Mouse (Mus musculus) urinary bladder, postnatal 36 days (tissue): Measurements from ENCODE around the gene Gga1.

Experiments used
- DNase-seq, 2 experiments: peaks; one replicate each; pipeline ENCODE4 v3.0.0; 2022; ENCODE audit warnings: low spot score in 2 of 2, mixed read lengths in 1 of 2

The Gga1 gene

GRCm38 (mm10) chr15:78914091-78914822 is 37.3 kb downstream of the Gga1 start:
- no peak for DNase-seq

GRCm38 (mm10) chr15:78914823-78915659 is 38.1 kb downstream of the Gga1 start:
- no peak for DNase-seq

GRCm38 (mm10) chr15:78915660-78916017 is 38.6 kb downstream of the Gga1 start:
- peak in 1 of 2 experiments; percentile 68 for DNase-seq

GRCm38 (mm10) chr15:78916052-78916826 is 39.2 kb downstream of the Gga1 start:
- no peak for DNase-seq

DNA sequence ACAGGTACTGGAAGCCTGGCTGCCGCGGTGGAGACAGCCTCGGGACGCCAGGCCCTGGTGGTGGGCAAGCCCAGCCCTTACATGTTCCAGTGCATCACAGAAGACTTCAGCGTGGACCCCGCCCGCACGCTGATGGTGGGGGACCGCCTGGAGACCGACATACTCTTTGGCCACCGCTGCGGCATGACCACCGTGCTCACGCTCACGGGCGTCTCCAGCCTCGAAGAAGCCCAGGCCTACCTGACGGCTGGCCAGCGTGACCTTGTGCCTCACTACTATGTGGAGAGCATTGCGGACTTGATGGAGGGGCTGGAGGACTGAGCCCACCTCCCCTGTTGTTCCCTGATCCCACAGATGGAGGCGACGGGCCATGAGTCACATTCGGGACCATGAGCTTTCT is 41.1 kb downstream of the Gga1 start:
- DNase-seq, result peak in 1 of 2 experiments; percentile 2

DNA sequence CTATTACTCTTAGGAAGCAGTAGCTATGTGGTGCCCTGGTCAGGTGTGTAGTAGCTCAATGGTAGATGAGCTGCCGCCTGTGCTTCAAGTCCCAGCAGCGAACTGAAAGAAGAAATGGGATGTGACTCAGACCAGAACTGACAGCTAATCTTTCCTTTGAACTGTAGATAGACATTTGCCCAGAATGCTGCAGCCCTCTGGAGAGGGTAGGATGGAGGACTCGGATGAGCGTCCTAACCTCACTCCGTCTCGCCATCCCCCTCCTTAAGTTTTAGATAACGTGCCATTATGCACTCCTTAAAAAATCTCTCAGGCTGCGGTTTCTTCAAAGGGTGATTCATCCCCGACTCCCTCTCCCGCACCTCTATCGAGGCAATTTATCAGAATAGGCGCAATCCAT is 42.9 kb downstream of the Gga1 start:
- DNase-seq, result no peak

DNA sequence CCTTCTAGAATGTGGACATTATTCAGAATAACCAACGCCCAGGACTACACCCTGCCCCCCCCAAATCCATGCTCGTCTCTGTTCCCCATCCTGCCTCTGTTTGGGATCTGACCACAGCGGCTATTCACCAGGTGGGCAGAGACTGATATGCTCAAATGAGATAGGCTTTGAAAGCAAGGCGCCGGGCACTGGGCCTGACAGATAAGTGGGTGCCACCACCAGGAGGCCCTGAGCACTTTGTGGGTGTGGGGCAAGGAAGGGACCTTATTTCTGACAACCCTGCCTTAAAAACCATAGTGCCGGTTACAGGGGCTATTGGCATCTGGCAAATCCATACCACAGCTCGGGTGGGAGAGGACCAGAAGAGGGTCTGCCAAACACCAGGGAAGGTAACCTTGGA is 45.7 kb downstream of the Gga1 start:
- DNase-seq, result no peak

DNA sequence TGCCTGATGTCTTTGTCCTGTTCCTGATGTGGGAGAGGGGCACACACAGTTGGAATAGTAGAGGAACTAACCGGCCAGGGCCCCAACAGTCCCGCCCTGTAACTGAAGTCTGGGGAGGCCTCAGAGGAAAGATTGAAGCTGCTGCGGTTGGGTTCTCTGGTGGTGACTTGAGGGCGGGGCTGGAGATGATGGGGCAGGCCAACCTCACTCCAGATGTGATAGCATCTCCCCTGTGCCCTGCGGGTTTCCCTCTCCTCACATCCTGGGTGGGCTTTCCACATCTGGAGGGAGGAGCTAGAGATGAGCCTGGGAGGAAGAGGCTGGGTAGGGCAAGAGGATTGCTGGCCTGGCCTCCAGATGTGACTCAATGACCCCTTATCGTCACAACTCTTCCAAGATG is 46.6 kb downstream of the Gga1 start:
- no peak for DNase-seq

DNA sequence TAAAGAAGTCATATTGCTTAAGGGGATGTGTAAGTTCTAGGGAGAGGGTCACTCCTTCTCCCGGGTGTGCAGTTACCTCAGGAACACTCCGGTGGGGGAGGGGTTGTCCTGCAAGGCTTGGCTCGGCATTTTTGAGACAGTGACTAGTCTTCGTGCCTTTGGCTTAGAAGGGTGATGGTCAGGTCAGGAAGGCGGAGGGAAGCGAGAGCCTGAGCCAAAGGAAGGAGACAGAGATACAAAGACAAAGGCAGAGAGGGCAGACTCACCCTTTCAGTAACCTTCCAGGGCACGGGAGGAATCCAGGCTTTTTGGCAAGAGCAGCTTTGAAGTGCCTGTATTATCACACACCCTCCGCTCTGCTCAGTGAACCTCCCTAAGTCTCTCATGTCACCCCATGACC is 48.1 kb downstream of the Gga1 start:
- no peak for DNase-seq

DNA sequence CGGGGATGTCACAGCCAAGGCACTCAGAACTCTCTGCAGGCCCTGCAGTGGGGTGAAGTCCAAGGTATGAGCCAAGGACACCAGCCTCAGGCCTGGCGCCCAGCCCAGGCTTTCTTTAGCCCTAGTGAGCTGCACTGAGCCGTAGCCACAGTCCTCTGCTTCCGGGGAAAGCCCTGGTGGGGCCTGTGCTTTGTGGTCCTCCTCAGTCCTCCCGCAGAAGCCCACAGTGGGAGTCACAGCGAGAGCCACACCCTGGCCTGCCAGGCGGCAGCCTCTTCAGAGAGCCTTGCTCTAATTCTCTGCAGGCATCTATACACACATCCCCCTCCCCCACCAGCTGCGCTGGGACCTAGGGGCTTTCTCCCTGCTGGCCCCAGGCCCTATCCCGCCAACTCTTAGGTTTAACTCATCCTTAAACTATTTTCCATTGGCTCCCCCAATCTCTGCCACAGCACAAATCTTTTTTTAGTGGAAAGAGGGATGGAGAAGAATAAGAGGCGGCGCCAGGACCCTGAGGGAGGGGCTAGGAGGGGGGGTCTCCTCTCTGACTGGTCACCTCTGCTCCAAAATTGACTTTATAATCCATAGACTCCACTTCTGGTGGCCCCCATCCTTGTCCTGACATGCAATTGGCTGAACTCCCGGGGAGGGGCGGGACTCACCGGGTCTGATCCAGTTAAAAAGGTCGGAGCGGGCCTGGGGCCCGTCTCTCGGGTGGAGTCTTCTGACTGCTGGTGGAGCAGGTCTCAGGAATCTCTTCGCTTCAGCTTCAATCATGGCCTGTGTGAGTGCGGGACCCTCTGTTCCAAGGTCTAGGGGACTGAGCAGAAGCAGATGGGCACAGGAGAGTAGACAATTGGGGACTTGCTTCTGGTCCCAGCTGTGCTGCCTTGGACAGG is 49.3 kb downstream of the Gga1 start, which contains the start of gene Lgals1:
Lgals1 (plus strand) TSS at position 705 of the 899 bp plus-strand sequence.
- DNase-seq, result peak; percentile 79 to 88

DNA sequence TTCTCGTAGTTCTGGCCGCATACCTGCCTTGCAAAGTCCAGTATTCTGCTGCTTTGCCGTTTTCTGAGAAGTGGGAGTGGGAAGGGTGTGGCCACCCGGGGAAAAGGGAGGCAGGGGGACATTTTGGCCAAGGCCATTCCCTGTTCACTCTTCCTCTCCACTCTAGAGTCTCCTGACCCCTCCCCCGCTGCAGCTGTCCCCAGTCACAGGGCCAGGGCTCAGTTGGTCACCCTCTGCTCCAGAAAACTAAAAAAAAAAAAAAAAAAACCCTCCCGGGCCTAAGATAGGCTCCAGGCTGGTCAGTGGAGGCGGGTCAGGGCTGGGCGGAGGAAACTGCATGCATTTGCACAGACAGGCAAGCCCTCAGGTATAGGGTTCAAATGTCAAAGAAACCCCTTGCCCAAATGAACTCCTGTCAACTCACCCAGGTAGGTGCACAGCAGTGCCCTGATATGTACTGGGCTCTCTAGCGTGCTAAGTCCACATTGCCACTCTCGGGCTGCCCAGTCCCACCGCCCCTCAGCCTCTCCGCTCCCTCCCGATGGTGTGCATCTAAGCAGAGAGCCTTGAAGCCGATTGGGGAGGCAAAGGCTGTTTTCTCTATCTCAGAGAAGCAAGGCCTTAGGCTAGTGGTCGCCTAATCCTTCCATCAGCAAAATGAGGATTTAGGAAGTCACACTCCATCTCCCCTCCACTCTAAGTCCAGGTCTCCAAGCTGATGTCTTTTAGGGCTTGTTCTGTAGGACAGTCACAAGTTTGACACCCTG is 50.2 kb downstream of the Gga1 start:
- DNase-seq, result peak in 1 of 2 experiments; percentile 48

DNA sequence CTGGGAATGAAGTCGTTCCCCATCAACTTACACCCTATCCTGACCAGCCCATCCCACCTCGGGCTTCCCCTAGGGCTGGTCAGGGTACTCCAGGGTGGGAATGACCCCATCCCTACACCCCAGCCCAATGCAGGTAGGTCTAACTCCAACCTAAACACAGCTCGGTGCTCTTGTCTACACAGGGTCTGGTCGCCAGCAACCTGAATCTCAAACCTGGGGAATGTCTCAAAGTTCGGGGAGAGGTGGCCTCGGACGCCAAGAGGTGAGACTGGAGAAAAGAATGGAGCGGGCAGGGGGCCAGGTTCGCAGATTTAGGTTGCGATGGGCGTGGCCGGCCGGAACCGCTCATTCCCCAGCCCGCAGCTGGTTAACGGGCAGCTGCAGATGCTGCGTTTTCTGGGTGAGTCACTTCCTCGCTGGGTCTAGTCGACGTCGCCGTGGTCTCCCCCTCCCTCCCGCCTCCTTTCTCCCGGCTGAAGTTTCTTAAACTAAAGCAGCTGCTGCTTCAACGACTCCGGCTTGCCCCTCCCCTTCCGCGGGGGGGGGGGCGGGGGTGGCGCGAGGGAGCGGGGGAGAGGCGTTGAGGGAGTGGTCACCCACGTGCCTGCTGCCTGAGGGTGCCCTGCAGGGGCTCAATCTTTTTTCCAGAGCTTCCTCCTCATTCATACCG is 50.9 kb downstream of the Gga1 start:
- peak; percentile 48 to 79 for DNase-seq

DNA sequence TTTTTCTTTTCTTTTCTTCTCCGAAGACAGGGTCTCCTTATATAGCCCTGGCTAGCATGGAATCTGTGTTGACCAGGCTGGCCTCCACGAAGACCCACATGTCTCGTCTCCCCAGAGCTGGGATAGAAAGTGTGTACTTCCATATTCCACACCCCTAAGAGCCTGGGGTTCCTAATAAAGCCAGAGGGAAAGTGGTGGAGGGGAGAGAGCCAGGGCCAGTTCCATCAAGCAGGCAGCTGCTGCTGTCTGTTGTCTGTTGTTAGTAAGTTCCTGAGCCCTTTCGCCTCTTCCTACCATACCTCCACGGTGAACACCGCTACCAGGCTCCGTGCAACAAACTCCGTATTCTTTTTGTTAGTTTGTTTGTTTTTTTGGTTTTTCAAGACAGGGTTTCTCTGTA is 51.5 kb downstream of the Gga1 start:
- no peak for DNase-seq

- no peak for DNase-seq
These were observed 53.3 kb downstream of the Gga1 start for GRCm38 (mm10) chr15:78930192-78930706.

GRCm38 (mm10) chr15:78930801-78931426 is 53.9 kb downstream of the Gga1 start:
- no peak for DNase-seq

GRCm38 (mm10) chr15:78931577-78931976 is 54.6 kb downstream of the Gga1 start:
- peak in 1 of 2 experiments; percentile 52 for DNase-seq

DNA sequence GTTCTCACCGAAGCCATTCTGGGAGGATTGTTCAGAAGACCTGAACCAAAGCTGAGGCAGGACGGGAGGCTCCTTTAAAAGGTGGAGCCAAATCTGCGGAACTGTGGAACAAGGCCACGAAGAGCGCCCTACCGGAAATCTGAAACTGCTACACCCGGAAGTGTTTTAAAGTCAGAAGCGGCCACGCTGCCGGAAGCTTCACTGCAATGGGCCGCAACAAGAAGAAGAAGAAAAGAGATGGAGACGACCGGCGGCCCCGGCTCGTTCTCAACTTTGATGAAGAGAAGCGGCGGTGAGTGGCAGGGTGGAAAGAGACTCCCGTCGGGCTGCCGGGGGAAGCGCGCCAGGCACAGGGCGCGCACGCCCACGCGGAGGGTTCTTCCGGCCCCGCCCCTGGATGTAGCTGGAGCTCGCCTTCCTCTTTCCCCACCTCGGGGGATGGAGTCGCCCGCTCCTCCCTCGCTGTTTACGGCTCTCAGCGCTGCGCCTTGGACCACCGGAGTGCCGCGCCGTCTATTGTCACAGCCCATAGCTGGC is 57.9 kb downstream of the Gga1 start, which contains the start of gene Nol12:
Nol12 (plus strand) TSS at position 150 of the 537 bp plus-strand sequence.
- peak; percentile 67 to 81 for DNase-seq

DNA sequence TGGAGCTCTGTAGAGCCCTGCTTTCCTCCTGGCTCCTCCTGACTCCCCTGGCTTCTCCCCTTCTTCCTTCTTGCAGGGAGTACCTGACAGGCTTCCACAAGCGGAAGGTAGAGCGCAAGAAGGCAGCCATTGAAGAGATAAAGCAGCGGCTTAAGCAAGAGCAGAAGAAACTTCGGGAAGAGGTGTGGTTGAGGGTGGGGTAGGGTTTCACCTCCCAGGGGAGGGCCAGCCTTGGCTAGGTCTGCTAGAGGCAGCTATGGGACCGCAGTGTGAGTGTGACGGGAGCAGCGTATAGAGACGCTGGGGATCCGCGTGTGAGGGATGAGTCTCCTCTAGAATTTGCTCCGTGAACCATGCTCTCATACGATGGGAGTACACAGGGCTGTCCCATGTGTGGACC is 59.4 kb downstream of the Gga1 start:
- no peak for DNase-seq

- no peak for DNase-seq
These were observed 60.3 kb downstream of the Gga1 start for GRCm38 (mm10) chr15:78937311-78937710.
